ENCODE assay signal across 7 mouse cellular contexts in the genomic region with DNA sequence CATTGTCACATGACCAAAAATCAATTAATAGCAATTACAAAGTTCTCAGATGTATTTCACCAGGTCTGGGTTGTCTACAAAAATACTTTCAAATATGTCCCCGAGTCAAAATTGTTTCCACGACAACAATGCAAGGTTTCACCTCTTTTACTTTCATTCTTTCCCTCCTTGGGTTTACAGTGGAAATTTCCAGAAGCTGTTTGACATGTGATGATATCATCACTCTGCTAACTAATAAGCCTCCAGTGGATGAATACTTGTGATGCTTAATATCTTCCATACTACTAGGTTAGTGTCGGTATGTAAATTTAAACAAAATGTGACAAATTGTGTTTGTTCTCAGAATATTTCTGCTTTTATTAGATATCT. TPM values are rescaled to one million over a fixed set of nuclear protein-coding genes. Genes with fewer than 3 reads are reported as not detected.
DNase-seq lines count a peak whose midpoint lies in the region; ATAC-seq and TF ChIP-seq lines count a peak whose summit lies in the region.

No protein-coding gene starts in this region.

- H3K9ac ChIP-seq in forebrain, embryonic 14.5 days (ENCODE audit: low read length), result peak overlapping the region; percentile 57
- no peak overlapping the region for H3K9ac ChIP-seq in liver, embryonic 13.5 days

- DNase-seq in testis, postnatal 10 days (ENCODE audit: low spot score), result no peak
- no peak for DNase-seq in forebrain, embryonic 14.5 days (ENCODE audit: low spot score)
- no peak for DNase-seq in liver, embryonic 13.5 days
- no peak for DNase-seq in urinary bladder, adult 2 months (ENCODE audit: low spot score)
- DNase-seq in embryo, embryonic 10.5 days (ENCODE audit: low spot score), result no peak

- H3K4me3 ChIP-seq in testis, adult 2 months (ENCODE audit: control insufficient read depth, low read depth, low read length), result peak overlapping the region; percentile 85
- peak overlapping the region; percentile 50 for H3K4me3 ChIP-seq in forebrain, embryonic 14.5 days (ENCODE audit: low read depth, low read length)
- peak overlapping the region; percentile 55 for H3K4me3 ChIP-seq in liver, embryonic 13.5 days (replicated peaks)

- H3K27ac ChIP-seq in testis, adult 2 months (ENCODE audit: control insufficient read depth, insufficient read depth, low read depth, low read length), result no peak overlapping the region
- no peak overlapping the region for H3K27ac ChIP-seq in forebrain, embryonic 14.5 days (ENCODE audit: low read depth, low read length)
- no peak overlapping the region for H3K27ac ChIP-seq in liver, embryonic 13.5 days

- ATAC-seq in forebrain, embryonic 14.5 days, result no peak
- no peak for ATAC-seq in liver, embryonic 13.5 days (ENCODE audit: low read depth)
- ATAC-seq in megakaryocyte progenitor cell, adult 5-6 weeks (replicated peaks; ENCODE audit: poor library complexity), result no peak

- peaks cover 6% of the 10 kb centered on the region for H3K4me1 ChIP-seq in testis, adult 2 months (ENCODE audit: control insufficient read depth, insufficient read depth, low read length)
- H3K4me1 ChIP-seq in forebrain, embryonic 14.5 days (ENCODE audit: control insufficient read depth, insufficient read depth, low read length), result no peaks in the 10 kb centered on the region
- peaks cover 12% of the 10 kb centered on the region for H3K4me1 ChIP-seq in liver, embryonic 13.5 days (replicated peaks)

- no peaks in the 10 kb centered on the region for H3K36me3 ChIP-seq in testis, adult 2 months (ENCODE audit: control insufficient read depth, insufficient read depth, low read length)
- no peaks in the 10 kb centered on the region for H3K36me3 ChIP-seq in forebrain, embryonic 14.5 days (ENCODE audit: control insufficient read depth, insufficient read depth, low read length)
- H3K36me3 ChIP-seq in liver, embryonic 13.5 days, result no peaks in the 10 kb centered on the region

- WGBS in forebrain, embryonic 14.5 days, result 74% methylated on average over 3 of the region's 3 CpGs
- WGBS in liver, embryonic 13.5 days (ENCODE audit: insufficient replicate concordance), result 52% methylated on average over 3 of the region's 3 CpGs

- TF ChIP-seq CTCF in testis, adult 2 months (IDR thresholded peaks at IDR 0.05; ENCODE audit: control insufficient read depth, insufficient read depth, insufficient replicate concordance, low read depth, low read length), result no peak

- H3K4me2 ChIP-seq in forebrain, embryonic 14.5 days (ENCODE audit: low read length), result peak overlapping the region; percentile 97
- peak overlapping the region; percentile 79 for H3K4me2 ChIP-seq in liver, embryonic 13.5 days

- TF ChIP-seq POLR2A in testis, adult 2 months (IDR thresholded peaks at IDR 0.05; ENCODE audit: control insufficient read depth, low read depth, low read length), result no peak

- H3K9me3 ChIP-seq in forebrain, embryonic 14.5 days (replicated peaks; ENCODE audit: control insufficient read depth, low read length), result no peaks in the 10 kb centered on the region
- no peaks in the 10 kb centered on the region for H3K9me3 ChIP-seq in liver, embryonic 13.5 days (replicated peaks)

- no peaks in the 10 kb centered on the region; the same call in 1 of the 2 replicates for H3K27me3 ChIP-seq in testis, adult 2 months (ENCODE audit: control insufficient read depth, insufficient read depth, low read length)
- H3K27me3 ChIP-seq in forebrain, embryonic 14.5 days (replicated peaks; ENCODE audit: control insufficient read depth, insufficient read depth, low read length), result peaks cover 13% of the 10 kb centered on the region; the same call in 1 of the 2 replicates
- H3K27me3 ChIP-seq in liver, embryonic 13.5 days, result peaks cover 40% of the 10 kb centered on the region

RNA-seq across cellular contexts. Expression of a gene that starts 0.3 kb away (rescaled TPM):
- polyA plus RNA-seq in testis, adult 2 months (2012; rRNA removed), result 0.08 and 0.17 TPM in 2 replicates
- 0.23 TPM in 2 replicates for polyA plus RNA-seq in forebrain, embryonic 14.5 days (2014; fragmentation: Nextera tagmentation; extraction: Ambion mirVana)
- polyA plus RNA-seq in liver, embryonic 13.5 days (2015; fragmentation: Nextera tagmentation; extraction: Ambion mirVana), result 0.23 and 0.25 TPM in 2 replicates
- 5.0 and 5.5 TPM in 2 replicates for polyA plus RNA-seq in urinary bladder, adult 2 months (2012; rRNA removed)
- 1.1 and 1.4 TPM in 2 replicates for total RNA-seq in megakaryocyte progenitor cell, adult 5-6 weeks (2015)
- total RNA-seq in megakaryocyte progenitor cell, adult 5-6 weeks (2017), result 4.1 and 4.8 TPM in 2 replicates

RNA-seq across cellular contexts. Expression of a gene that starts 17.6 kb away (rescaled TPM):
- polyA plus RNA-seq in testis, adult 2 months (2012; rRNA removed), result 27.0 and 28.0 TPM in 2 replicates
- polyA plus RNA-seq in forebrain, embryonic 14.5 days (2014; fragmentation: Nextera tagmentation; extraction: Ambion mirVana), result 9.2 and 9.7 TPM in 2 replicates
- 3.2 and 4.6 TPM in 2 replicates for polyA plus RNA-seq in liver, embryonic 13.5 days (2015; fragmentation: Nextera tagmentation; extraction: Ambion mirVana)
- 13.0 and 13.1 TPM in 2 replicates for polyA plus RNA-seq in urinary bladder, adult 2 months (2012; rRNA removed)
- 2.2 and 10.1 TPM in 2 replicates for total RNA-seq in megakaryocyte progenitor cell, adult 5-6 weeks (2015)
- 0.03 and 5.2 TPM in 2 replicates for total RNA-seq in megakaryocyte progenitor cell, adult 5-6 weeks (2017)

RNA-seq across cellular contexts. Expression of a gene that starts 33.4 kb away (rescaled TPM):
- 6.0 and 7.9 TPM in 2 replicates for polyA plus RNA-seq in testis, adult 2 months (2012; rRNA removed)
- 13.5 and 15.6 TPM in 2 replicates for polyA plus RNA-seq in forebrain, embryonic 14.5 days (2014; fragmentation: Nextera tagmentation; extraction: Ambion mirVana)
- 2.3 and 2.7 TPM in 2 replicates for polyA plus RNA-seq in liver, embryonic 13.5 days (2015; fragmentation: Nextera tagmentation; extraction: Ambion mirVana)
- polyA plus RNA-seq in urinary bladder, adult 2 months (2012; rRNA removed), result 8.1 and 10.3 TPM in 2 replicates
- 50.9 and 56.0 TPM in 2 replicates for total RNA-seq in megakaryocyte progenitor cell, adult 5-6 weeks (2015)
- 8.7 and 12.7 TPM in 2 replicates for total RNA-seq in megakaryocyte progenitor cell, adult 5-6 weeks (2017)
